25 mouse cellular contexts compared by ENCODE assay signal in the genomic region with DNA sequence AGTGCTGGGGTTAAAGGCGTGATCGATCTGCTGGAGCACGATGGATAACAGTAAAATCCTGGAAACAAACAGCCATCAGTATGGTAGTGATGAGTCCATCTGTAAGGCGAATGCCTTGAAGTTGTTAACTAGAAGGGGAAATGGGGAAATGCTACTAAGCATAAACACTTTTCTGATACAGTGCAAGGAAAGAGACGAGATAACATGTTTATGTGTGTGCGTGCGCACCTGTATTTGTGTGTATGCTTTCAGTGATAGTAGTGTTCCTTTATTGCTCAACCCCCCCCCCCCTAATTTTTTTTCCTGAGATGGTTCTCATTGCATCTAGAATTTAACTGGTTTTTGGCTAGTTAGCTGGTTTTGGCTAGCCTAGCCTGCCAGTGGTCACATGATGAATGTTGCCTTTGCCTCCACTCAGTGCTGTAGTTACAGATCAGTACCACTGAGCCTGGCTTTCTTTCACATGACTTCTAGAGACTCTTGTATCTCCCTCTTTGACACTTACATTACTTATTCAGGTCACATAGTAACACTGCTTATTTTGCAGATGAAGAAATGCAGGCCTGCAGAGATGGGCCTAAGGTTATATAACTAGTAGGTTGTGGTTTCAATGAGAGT. TPM values are rescaled to one million over a fixed set of nuclear protein-coding genes. Genes with fewer than 3 reads are reported as not detected.
A peak's percentile ranks its signal among the peaks of the same experiment; 100 is the strongest.
DNase-seq lines count a peak whose midpoint lies in the region; ATAC-seq and TF ChIP-seq lines count a peak whose summit lies in the region.
"Had no signal": no experiment of that assay in that cellular context is flagged by ENCODE, and none has a peak within 500 bp of the region (broad histone marks: within the 10 kb centered on the region; RNA-seq: fewer than 3 reads in every experiment).

No protein-coding gene starts in this region.

- H3K27ac ChIP-seq in liver, embryonic 15.5 days (replicated peaks): peak overlapping the region; percentile 74
- no peak overlapping the region for H3K27ac ChIP-seq in intestine, postnatal 0 days (ENCODE audit: low read depth, low read length)
- H3K27ac ChIP-seq: hindbrain, embryonic 14.5 days; kidney, embryonic 15.5 days; layer of hippocampus, adult 2 months; left cerebral cortex, adult 2 months; limb, embryonic 13.5 days; macrophage; midbrain, embryonic 13.5 days had no signal

- H3K9me3 ChIP-seq in liver, embryonic 15.5 days (replicated peaks): no peaks in the 10 kb centered on the region
- H3K9me3 ChIP-seq in intestine, postnatal 0 days (ENCODE audit: control insufficient read depth): no peaks in the 10 kb centered on the region
- H3K9me3 ChIP-seq: kidney, embryonic 15.5 days; limb, embryonic 13.5 days; midbrain, embryonic 13.5 days had no signal

- peaks cover 31% of the 10 kb centered on the region for H3K36me3 ChIP-seq in liver, embryonic 15.5 days (replicated peaks)
- H3K36me3 ChIP-seq in intestine, postnatal 0 days (ENCODE audit: control insufficient read depth, insufficient read depth): no peaks in the 10 kb centered on the region
- H3K36me3 ChIP-seq: midbrain, embryonic 13.5 days had no signal

- no peak overlapping the region for H3K9ac ChIP-seq in liver, embryonic 15.5 days
- no peak overlapping the region for H3K9ac ChIP-seq in intestine, postnatal 0 days (ENCODE audit: low read depth, low read length)
- H3K9ac ChIP-seq: forebrain, postnatal 0 days; hindbrain, embryonic 14.5 days; kidney, embryonic 15.5 days; limb, embryonic 13.5 days; midbrain, embryonic 13.5 days had no signal

- no peak for TF ChIP-seq CTCF in intestine, postnatal 0 days (IDR thresholded peaks at IDR 0.05; ENCODE audit: low read depth)

- WGBS in liver, embryonic 15.5 days (ENCODE audit: insufficient replicate concordance): 85% methylated on average over 7 of the region's 7 CpGs
- 92% methylated on average over 7 of the region's 7 CpGs for WGBS in intestine, postnatal 0 days

- H3K4me1 ChIP-seq in liver, embryonic 15.5 days (replicated peaks): peaks cover 73% of the 10 kb centered on the region
- H3K4me1 ChIP-seq in intestine, postnatal 0 days (replicated peaks; ENCODE audit: control insufficient read depth, insufficient read depth, low read length): no peaks in the 10 kb centered on the region; the same call in 1 of the 2 replicates

- H3K4me2 ChIP-seq in liver, embryonic 15.5 days: peak overlapping the region; percentile 44
- H3K4me2 ChIP-seq in intestine, postnatal 0 days (replicated peaks; ENCODE audit: low read depth): no peak overlapping the region
- H3K4me2 ChIP-seq: hindbrain, embryonic 14.5 days; kidney, embryonic 15.5 days; limb, embryonic 13.5 days; midbrain, embryonic 13.5 days had no signal

- no peak for ATAC-seq in liver, embryonic 15.5 days (ENCODE audit: insufficient read depth)
- ATAC-seq in intestine, postnatal 0 days: no peak
- ATAC-seq: forebrain, postnatal 0 days; midbrain, embryonic 13.5 days had no signal

- DNase-seq in kidney, adult 9 months: peak; percentile 16
- DNase-seq in kidney, adult 8-10 months: no peak
- DNase-seq in ES-CJ7 (ENCODE audit: low read depth, low spot score) (peak; percentile 48), R1 (ENCODE audit: low read depth, low spot score) (peak; percentile 72)
- DNase-seq in adrenal gland, adult 2 months: no peak
- DNase-seq: B cell, adult 2 months; cerebellum, adult 2 months; cerebellum, postnatal 14 days; forebrain, postnatal 0 days; gastrocnemius, postnatal 10 days; heart, postnatal 4 days; kidney, postnatal 36 days; lung, adult 2 months; lung, postnatal 10 days; thymus, adult 2 months; thymus, postnatal 36 days had no signal

- 0 out of 2 replicates have a peak overlapping the region, but pooled peaks have one; percentile 4 for H3K4me3 ChIP-seq in liver, embryonic 15.5 days (replicated peaks)
- no peak overlapping the region for H3K4me3 ChIP-seq in intestine, postnatal 0 days (ENCODE audit: low read depth, low read length)
- H3K4me3 ChIP-seq: kidney, embryonic 15.5 days; layer of hippocampus, adult 2 months; left cerebral cortex, adult 2 months; limb, embryonic 13.5 days; midbrain, embryonic 13.5 days had no signal

- no peaks in the 10 kb centered on the region for H3K27me3 ChIP-seq in liver, embryonic 15.5 days
- H3K27me3 ChIP-seq in intestine, postnatal 0 days (replicated peaks; ENCODE audit: control insufficient read depth, insufficient read depth, low read length): no peaks in the 10 kb centered on the region
- H3K27me3 ChIP-seq: kidney, embryonic 15.5 days; limb, embryonic 13.5 days; midbrain, embryonic 13.5 days had no signal

RNA-seq across cellular contexts. Expression of a gene that starts 4.7 kb away (rescaled TPM):
- 135 and 144 TPM in 2 replicates for polyA plus RNA-seq in liver, embryonic 15.5 days (2015; fragmentation: Nextera tagmentation; extraction: Ambion mirVana)
- total RNA-seq in adrenal gland, adult 2 months (2021): 100 to 1,000 TPM; 160 to 168 TPM
- polyA plus RNA-seq in adrenal gland, adult 2 months (2012; rRNA removed): 123 and 134 TPM in 2 replicates
- polyA plus RNA-seq in intestine, postnatal 0 days (2015; fragmentation: Nextera tagmentation; extraction: Ambion mirVana): 59.4 and 62.7 TPM in 2 replicates

RNA-seq across cellular contexts. Expression of a gene that starts 52.5 kb away (rescaled TPM):
- polyA plus RNA-seq in liver, embryonic 15.5 days (2015; fragmentation: Nextera tagmentation; extraction: Ambion mirVana): 3.7 and 5.5 TPM in 2 replicates
- total RNA-seq in adrenal gland, adult 2 months (2021): 10 to 100 TPM; 15.5 to 31.7 TPM
- 14.7 and 15.9 TPM in 2 replicates for polyA plus RNA-seq in adrenal gland, adult 2 months (2012; rRNA removed)
- 3.6 and 6.1 TPM in 2 replicates for polyA plus RNA-seq in intestine, postnatal 0 days (2015; fragmentation: Nextera tagmentation; extraction: Ambion mirVana)

RNA-seq across cellular contexts. Expression of a gene that starts 58.9 kb away (rescaled TPM):
- 50.6 and 51.1 TPM in 2 replicates for polyA plus RNA-seq in liver, embryonic 15.5 days (2015; fragmentation: Nextera tagmentation; extraction: Ambion mirVana)
- total RNA-seq in adrenal gland, adult 2 months (2021): 10 to 100 TPM; 32.8 to 37.4 TPM
- 201 and 211 TPM in 2 replicates for polyA plus RNA-seq in adrenal gland, adult 2 months (2012; rRNA removed)
- polyA plus RNA-seq in intestine, postnatal 0 days (2015; fragmentation: Nextera tagmentation; extraction: Ambion mirVana): 27.9 and 31.4 TPM in 2 replicates

Comparison
In these comparisons a context has a peak if more than half of its experiments do, and no peak if none do; other contexts are left out.
1. DNase-seq: peak in kidney, adult 9 months (single experiment), ES-CJ7 (single experiment) and R1 (single experiment); none in kidney, adult 8-10 months (0 of 2) and adrenal gland, adult 2 months (single experiment).